Mouse (Mus musculus): ENCODE data around the gene Tcf20. TPM values are rescaled to one million over a fixed set of nuclear protein-coding genes. Genes with fewer than 3 reads are reported as not detected.
"Not testable (repeated sequence)": the region's sequence is repeated elsewhere in the genome, so short reads cannot be mapped to it uniquely, and the experiment has no call there.

Tcf20 gene
- total RNA-seq, 2 experiments from 2014 or later, result 21.9 to 26.0 TPM

DNA sequence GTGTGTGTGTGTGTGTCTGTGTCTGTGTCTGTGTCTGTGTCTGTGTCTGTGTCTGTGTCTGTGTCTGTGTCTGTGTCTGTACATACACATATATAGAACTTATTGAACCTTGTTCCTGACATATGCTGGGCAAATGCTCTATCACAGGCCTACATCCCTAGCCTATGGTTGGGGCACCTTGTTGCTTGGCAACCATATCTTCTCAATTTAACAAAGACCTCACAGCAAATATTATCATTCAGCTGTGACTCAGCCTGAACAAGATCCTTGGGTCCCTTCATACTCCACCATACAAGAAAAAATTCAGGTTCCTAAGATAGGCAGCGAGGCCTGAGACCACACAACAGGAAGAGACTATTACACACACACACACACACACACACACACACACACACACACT lies 194.2 kb downstream of the Tcf20 start:
- no peak for DNase-seq
- intact Hi-C loops (cut with DNase I; ENCODE audit: low total_unique reads), result no loop called here

DNA sequence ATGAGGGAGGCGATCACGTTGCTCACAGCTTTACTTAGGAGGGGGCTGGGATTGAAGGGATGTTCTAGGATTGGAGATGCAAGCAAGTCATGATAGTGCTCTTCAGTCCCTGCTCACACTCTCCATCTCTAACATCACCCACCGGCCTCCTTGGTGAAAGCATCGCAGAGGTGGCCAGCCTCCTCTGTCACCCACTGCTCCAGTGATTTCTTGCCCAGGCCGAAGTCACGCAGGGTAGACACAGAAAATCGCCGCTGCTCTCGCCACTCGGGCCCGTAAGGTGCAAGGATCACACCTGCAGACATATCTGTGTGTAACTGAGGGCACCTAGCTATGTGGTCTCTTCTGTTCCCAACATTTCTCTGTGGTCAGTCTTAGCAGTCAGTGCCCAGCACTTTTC lies 195.1 kb downstream of the Tcf20 start:
- intact Hi-C loops (cut with DNase I; ENCODE audit: low total_unique reads), result no loop called here
- no peak for DNase-seq

DNA sequence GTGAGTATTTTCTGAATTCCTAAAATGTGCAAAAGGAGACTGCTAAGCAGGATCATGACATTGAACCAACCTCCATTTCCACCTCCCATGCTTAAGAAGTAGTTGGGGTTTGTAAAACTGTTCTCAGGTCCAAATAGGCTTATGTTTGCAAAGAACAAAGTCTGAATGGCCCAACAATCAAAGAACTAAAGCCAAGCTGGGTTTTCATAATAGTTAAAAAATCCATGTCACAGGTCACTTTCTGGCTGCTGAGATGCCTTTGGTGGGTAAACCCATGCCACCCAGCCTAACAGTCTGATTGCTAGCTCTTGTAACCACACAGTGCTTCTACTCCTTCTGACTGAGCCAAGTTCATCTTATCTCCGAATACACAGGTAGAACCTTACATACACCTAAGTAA lies 203.1 kb downstream of the Tcf20 start:
- no peak for DNase-seq
- intact Hi-C loops (cut with DNase I; ENCODE audit: low total_unique reads), result no loop called here

DNA sequence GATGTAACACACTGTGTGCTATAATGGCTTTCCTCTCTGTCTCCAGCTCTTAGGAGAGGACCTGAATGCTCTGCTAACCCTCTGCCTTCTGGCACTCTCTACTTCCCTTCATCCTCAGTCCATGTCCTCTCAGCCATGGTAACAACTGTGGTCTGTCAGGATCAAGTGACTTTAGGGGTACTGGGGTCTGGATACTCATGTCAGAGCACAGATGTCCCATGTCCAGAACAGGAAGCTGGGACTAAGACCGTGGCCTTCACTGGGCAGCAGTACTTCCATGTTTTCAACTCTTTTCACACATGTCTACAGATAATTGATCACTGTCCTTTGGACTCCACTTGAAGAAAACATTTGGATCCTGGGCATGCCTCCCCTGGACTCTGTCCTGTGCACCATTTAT lies 203.9 kb downstream of the Tcf20 start:
- intact Hi-C loops (cut with DNase I; ENCODE audit: low total_unique reads), result loop anchor here (2.0 kb wide), 1 partner anchor 101 kb away; no protein-coding TSS in a partner anchor
- no peak for DNase-seq

DNA sequence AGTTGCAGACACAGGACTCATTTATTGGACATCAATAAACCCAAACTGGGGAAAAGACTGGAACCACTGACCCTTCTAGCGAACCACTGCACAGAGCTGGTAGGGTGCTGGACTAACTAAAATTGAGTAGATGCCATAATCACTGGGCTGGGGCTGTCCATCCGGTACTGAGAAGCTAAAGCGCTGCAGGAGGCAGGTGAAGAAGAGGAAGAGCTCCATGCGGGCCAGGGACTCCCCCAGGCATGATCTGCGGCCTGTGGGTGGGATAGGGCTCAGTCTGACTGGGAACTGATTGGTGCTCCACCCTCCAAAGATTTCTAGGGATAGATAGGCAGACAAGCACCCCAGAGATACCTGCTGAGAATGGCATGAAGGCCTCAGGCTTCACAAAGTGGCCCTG lies 209.8 kb downstream of the Tcf20 start:
- intact Hi-C loops (cut with DNase I; ENCODE audit: low total_unique reads); DNase-seq: not testable (repeated sequence)

DNA sequence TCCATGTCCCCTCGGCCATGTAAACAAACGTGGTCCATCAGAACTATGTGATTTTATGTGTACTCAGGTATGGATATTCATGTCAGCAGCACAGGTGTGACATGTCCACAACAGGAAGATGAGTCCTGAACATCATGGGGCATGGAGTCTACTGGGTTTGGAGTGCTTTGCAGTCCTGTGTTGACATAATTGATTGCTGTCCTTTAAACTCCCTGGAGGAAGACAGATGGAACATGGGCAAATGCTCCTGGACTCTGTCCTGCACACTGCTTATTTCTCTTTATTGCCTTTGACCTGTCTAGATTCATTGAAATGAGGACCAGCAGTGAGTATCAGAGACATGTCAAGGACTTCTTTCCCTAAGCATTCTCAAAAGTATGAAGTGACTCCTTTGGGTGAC lies 221.7 kb downstream of the Tcf20 start:
- DNase-seq, result no peak
- intact Hi-C loops (cut with DNase I; ENCODE audit: low total_unique reads), result no loop called here

DNA sequence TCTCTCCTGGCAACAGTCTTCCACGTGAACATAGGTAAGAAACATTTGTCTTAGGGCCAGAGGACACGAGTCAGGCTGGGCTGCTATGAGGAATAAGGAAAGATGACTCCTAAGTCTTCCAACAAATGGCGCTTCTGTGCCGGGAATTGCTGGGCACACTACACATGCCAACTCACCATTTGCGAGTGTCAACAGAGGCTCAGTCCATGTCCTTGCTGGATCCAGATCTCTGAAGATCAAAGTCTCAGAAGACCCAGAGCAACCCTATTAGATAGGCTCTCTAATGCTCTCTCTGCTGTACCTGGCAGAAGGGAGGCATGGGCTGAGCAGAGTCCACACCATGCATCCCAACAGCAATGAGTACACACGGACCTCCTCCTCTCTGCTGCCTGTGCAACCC lies 222.8 kb downstream of the Tcf20 start:
- DNase-seq, result no peak
- intact Hi-C loops (cut with DNase I; ENCODE audit: low total_unique reads), result no loop called here

DNA sequence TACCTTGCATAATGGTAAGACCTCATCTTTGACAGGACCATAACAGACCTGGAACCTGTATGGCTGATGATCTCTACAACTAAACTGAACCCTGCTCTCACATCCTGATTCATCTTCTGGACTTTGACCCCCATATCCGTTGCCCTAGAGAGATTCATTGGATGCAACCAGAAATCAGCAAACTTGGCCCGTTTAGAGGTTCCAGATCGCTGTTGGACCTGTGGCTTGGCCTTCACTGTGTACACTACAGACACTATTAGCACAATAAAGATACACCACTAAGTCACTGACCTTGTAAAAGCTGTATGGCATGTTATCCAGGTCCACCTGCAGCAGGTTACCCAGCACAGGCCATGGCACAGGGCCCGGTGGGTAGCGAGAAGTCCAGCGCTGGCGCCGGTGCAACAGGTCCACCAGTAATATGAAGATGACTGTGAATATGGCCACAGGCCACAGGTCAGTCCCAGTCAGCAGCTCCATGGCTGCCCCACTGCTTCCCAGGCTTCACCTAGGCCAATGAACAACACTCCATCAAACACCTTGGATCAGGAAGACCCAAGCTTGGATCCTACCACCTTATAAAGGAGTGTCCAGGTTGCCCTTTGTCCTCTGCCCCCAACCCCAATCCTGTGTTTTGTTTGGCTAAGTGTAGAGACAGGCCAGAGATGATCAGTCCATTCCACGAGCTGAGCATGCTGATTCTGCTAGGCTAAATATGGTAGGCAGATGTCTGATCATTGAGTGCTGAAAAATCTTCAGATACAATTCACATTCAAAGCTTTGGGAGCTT lies 223.8 kb downstream of the Tcf20 start, which contains the start of gene Cyp2d40:
Cyp2d40 (minus strand) TSS at position 553 of the 790 bp plus-strand sequence.
- no peak for DNase-seq
- intact Hi-C loops (cut with DNase I; ENCODE audit: low total_unique reads), result no loop called here

Small RNAs within 50 kb of the gene (microRNA-seq; reads per million reads assigned to microRNA genes)
- gene Gm27618 (0 reads per million in 2 experiments), gene Mir3080 (0.50 to 1.6 reads per million in 2 experiments)

Other genes with a start within 250 kb of the Tcf20 start
- not detected for gene Cyp2d40, start 223.7 kb downstream of the Tcf20 start, total RNA-seq (2021)
- gene Cyp2d26, start 193.6 kb downstream of the Tcf20 start, total RNA-seq (2021), result not detected
- gene Nfam1, start 45.4 kb upstream of the Tcf20 start, total RNA-seq (2021), result 1 to 10 TPM; 1.0 to 1.4 TPM
- gene Serhl, start 101.6 kb upstream of the Tcf20 start, total RNA-seq (2021), result 10 to 100 TPM; 31.9 to 32.5 TPM
- gene Rrp7a, start 134.9 kb upstream of the Tcf20 start, total RNA-seq (2021), result 10 to 100 TPM; 40.2 to 41.2 TPM
- gene Poldip3, start 161.5 kb upstream of the Tcf20 start, total RNA-seq (2021), result 10 to 100 TPM; 25.8 to 26.5 TPM
- 10 to 100 TPM; 69.1 to 74.4 TPM for gene Cyb5r3, start 184.7 kb upstream of the Tcf20 start, total RNA-seq (2021)